Mouse (Mus musculus) midbrain, embryonic 16.5 days (tissue): Measurements from ENCODE around the gene Tnik. TPM values are rescaled to one million over a fixed set of nuclear protein-coding genes. Genes with fewer than 3 reads are reported as not detected.

Source experiments
- ATAC-seq: fragments of 200-750 bp; cut with Nextera tagmentation; 2 replicates; pipeline ENCODE4 v1.8.0; 2017; ENCODE audit warnings: moderate TSS enrichment
- H3K27ac ChIP-seq: fragments of 300-500 bp; sonication (generic); 2 replicates; pipeline ENCODE4 v1.5.1; 2014; ENCODE audit warnings: mild to moderate bottlenecking, low read length, mixed read lengths
- H3K27me3 ChIP-seq: fragments of 300-500 bp; sonication (generic); 2 replicates; pipeline ENCODE4 v1.6.1; 2014; ENCODE audit warnings: low read depth, low read length, mixed read lengths; ENCODE audit not compliant: control insufficient read depth, insufficient read depth
- H3K36me3 ChIP-seq: fragments of 300-500 bp; sonication (generic); 2 replicates; pipeline ENCODE4 v1.6.1; 2014; ENCODE audit warnings: mild to moderate bottlenecking, low read length, moderate library complexity, mixed read lengths; ENCODE audit not compliant: control insufficient read depth, insufficient read depth
- H3K4me1 ChIP-seq: fragments of 300-500 bp; sonication (generic); 2 replicates; pipeline ENCODE4 v1.6.1; 2014; ENCODE audit warnings: mild to moderate bottlenecking, low read length, mixed read lengths; ENCODE audit not compliant: control insufficient read depth, insufficient read depth
- H3K4me2 ChIP-seq: fragments of 300-500 bp; sonication (generic); 2 replicates; pipeline ENCODE4 v1.6.1; 2014; ENCODE audit warnings: mild to moderate bottlenecking, low read length, mixed read lengths
- H3K4me3 ChIP-seq: fragments of 300-500 bp; sonication (generic); 2 replicates; pipeline ENCODE4 v1.5.1; 2014; ENCODE audit warnings: low read depth, mild to moderate bottlenecking, low read length, moderate library complexity, mixed read lengths
- H3K9ac ChIP-seq: fragments of 300-500 bp; sonication (generic); 2 replicates; pipeline ENCODE4 v1.6.1; 2014; ENCODE audit warnings: low read depth, low read length, mixed read lengths
- H3K9me3 ChIP-seq: fragments of 300-500 bp; sonication (generic); replicated peaks from 2 replicates; pipeline ENCODE4 v1.6.1; 2014; ENCODE audit warnings: mild to moderate bottlenecking, low read length, mixed read lengths; ENCODE audit not compliant: control insufficient read depth, poor library complexity, severe bottlenecking
- WGBS: fragments of 180-500 bp; shearing (Covaris S2); extraction: QIAGEN DNeasy Blood & Tissue Kit; methylation state at CpG from one replicate; pipeline ENCODE4 v1.1.7; 2014; 5-methylcytosine and 5-hydroxymethylcytosine counted together
- polyA plus RNA-seq: library from polyadenylated mRNA; unstranded; fragments of >200 nt; fragmentation: Nextera tagmentation; extraction: Ambion mirVana; gene quantifications from 2 replicates; pipeline ENCODE4 v1.2.1, GENCODE M21; 2015

Gene Tnik
- polyA plus RNA-seq, 1 experiment from 2014 or later, result 68.2 TPM

GRCm38 (mm10) chr3:28398781-28399180 lies 135.8 kb downstream of the Tnik start:
- H3K4me2 ChIP-seq, result no peak overlapping the region
- H3K27ac ChIP-seq, result no peak overlapping the region
- H3K9ac ChIP-seq, result no peak overlapping the region
- no peak for ATAC-seq
- WGBS, result 97% methylated on average over 1 of the region's 1 CpGs
- H3K9me3 ChIP-seq, result no peaks in the 10 kb centered on the region
- H3K27me3 ChIP-seq, result no peaks in the 10 kb centered on the region
- no peak overlapping the region for H3K4me3 ChIP-seq
- H3K4me1 ChIP-seq, result peaks cover 28% of the 10 kb centered on the region
- no peaks in the 10 kb centered on the region for H3K36me3 ChIP-seq

- ATAC-seq, result no peak
- Histone ChIP-seq H3K27me3 (no peaks in the 10 kb centered on the region), H3K36me3 (no peaks in the 10 kb centered on the region), H3K4me2 (no peak overlapping the region), H3K9me3 (no peaks in the 10 kb centered on the region), H3K4me3 (no peak overlapping the region), H3K9ac (no peak overlapping the region), H3K27ac (no peak overlapping the region), H3K4me1 (peaks cover 28% of the 10 kb centered on the region)
- WGBS, result 81% methylated on average over 9 of the region's 9 CpGs
Measured at GRCm38 (mm10) chr3:28399593-28400216, 136.7 kb downstream of the Tnik start.

DNA sequence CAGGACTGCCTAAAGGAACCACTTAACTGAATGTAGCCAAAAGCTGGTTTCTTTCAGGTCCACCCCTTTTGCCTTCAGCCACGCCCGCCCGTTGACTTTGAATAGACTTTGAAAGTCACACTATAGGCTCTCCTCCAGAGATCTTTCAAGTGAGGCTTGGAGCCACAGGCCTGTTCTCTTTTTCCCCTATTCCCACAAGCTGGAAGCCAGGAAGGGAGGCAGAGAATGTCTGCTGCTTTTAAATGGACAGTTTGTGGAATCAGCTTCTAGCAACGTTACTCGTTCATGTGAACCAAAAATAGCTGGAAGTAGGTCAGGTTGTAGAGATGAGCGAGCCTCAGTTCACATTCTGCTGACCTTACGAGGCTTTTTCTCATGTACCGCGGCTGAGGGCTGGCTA lies 138.3 kb downstream of the Tnik start:
- no peak overlapping the region for H3K9ac ChIP-seq

DNA sequence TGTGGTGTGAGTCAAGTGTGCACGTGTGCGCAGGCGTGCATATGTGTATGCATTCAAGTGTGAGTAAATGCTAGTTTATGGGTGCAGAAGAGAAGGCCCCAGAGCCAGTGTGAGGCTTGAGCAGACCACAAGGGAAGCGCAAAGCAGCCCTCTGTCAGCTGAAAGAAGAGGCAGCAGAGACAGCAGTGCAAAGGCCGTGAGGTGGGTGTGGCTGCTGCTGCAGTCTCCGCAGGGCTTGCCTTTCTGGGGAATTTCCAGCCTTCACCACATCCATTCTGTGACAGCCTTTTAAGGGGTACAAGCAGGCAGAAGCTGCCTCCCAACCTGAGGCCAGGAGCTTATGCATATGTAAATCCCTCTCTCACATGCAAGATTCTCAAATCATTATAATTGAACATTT lies 139.2 kb downstream of the Tnik start:
- peak; percentile 50; the same call in 1 of the 2 replicates for ATAC-seq
- H3K4me3 ChIP-seq, result no peak overlapping the region
- H3K9me3 ChIP-seq, result no peaks in the 10 kb centered on the region
- H3K4me2 ChIP-seq, result no peak overlapping the region
- no peaks in the 10 kb centered on the region for H3K27me3 ChIP-seq
- H3K36me3 ChIP-seq, result no peaks in the 10 kb centered on the region
- peak overlapping the region; percentile 76 for H3K27ac ChIP-seq
- 0 out of 2 replicates have a peak overlapping the region, but pooled peaks have one; percentile 41 for H3K9ac ChIP-seq
- WGBS, result 57% methylated on average over 6 of the region's 6 CpGs
- H3K4me1 ChIP-seq, result peaks cover 33% of the 10 kb centered on the region

More for the DNA sequence above, 138.3 kb downstream of the Tnik start:
- Histone ChIP-seq H3K4me3 (no peak overlapping the region), H3K4me1 (peaks cover 34% of the 10 kb centered on the region), H3K4me2 (no peak overlapping the region), H3K27ac (peak overlapping the region; percentile 66), H3K36me3 (no peaks in the 10 kb centered on the region), H3K27me3 (no peaks in the 10 kb centered on the region), H3K9me3 (no peaks in the 10 kb centered on the region)
- WGBS, result 60% methylated on average over 9 of the region's 9 CpGs
- no peak for ATAC-seq

- Histone ChIP-seq H3K27me3 (no peaks in the 10 kb centered on the region), H3K4me2 (no peak overlapping the region), H3K36me3 (no peaks in the 10 kb centered on the region), H3K4me3 (no peak overlapping the region), H3K27ac (no peak overlapping the region), H3K9ac (no peak overlapping the region), H3K9me3 (no peaks in the 10 kb centered on the region), H3K4me1 (peaks cover 48% of the 10 kb centered on the region)
- ATAC-seq, result no peak
- WGBS, result 45% methylated on average over 2 of the region's 2 CpGs
Measured at GRCm38 (mm10) chr3:28405391-28405790, 142.4 kb downstream of the Tnik start.

DNA sequence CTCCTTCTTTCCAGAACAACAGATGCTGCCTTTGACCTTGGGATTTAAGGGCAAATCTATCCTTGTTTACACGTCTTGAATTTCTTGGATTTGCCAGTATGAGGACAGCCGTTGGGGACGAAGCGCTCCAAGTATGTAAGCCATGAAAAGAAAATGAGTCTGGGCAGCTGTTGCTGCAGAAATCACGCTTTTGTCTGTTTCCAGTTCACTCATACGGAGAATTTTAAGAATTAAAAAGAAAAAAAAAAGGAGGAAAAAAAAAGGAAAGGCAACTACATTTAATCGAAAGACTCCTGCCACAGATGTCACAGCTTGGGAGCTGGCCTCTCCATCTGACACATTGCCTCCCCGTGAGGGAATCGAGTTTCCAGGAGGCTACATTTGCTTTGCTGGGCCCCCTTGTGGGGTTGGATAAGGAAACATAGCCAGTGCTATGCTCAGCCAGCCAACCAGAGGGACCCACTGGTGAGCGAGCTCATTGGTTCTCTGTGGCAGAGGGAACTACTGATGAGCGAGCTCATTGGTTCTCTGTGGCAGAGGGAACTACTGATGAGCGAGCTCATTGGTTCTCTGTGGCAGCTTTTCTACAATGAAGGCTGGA lies 145.9 kb downstream of the Tnik start:
- peak overlapping the region; percentile 28 for H3K4me2 ChIP-seq
- H3K27me3 ChIP-seq, result no peaks in the 10 kb centered on the region
- H3K36me3 ChIP-seq, result no peaks in the 10 kb centered on the region
- no peak overlapping the region for H3K9ac ChIP-seq
- 32% methylated on average over 12 of the region's 12 CpGs for WGBS
- no peaks in the 10 kb centered on the region for H3K9me3 ChIP-seq
- H3K4me3 ChIP-seq, result no peak overlapping the region
- peak overlapping the region; percentile 34; the same call in 1 of the 2 replicates for H3K27ac ChIP-seq
- peaks cover 25% of the 10 kb centered on the region for H3K4me1 ChIP-seq
- ATAC-seq, result peak; percentile 85

- Histone ChIP-seq H3K4me1 (peaks cover 34% of the 10 kb centered on the region), H3K4me2 (no peak overlapping the region), H3K9ac (no peak overlapping the region), H3K9me3 (no peaks in the 10 kb centered on the region), H3K27me3 (no peaks in the 10 kb centered on the region), H3K36me3 (no peaks in the 10 kb centered on the region), H3K4me3 (no peak overlapping the region), H3K27ac (no peak overlapping the region)
- WGBS, result 65% methylated on average over 3 of the region's 3 CpGs
- ATAC-seq, result no peak
Measured at GRCm38 (mm10) chr3:28410269-28410668, 147.3 kb downstream of the Tnik start.

DNA sequence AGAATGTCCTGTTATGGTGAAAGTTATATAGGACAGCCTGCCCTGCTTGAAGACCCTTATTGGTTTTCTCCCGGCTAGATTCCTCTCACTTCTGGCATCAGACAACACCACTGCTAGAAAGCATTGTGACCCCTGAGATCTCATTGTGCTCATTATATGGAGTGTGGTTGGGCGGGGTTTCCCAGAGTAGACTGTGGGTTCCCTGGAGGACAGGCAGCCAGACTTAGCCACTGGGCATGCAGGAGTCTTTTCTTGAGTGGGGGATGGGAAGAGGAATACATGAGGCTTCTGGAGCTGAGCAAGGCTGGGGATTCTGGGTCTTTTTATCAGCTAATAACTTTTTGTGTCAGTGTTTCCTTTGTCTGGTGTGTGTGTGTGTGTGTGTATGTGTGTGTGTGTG lies 153.0 kb downstream of the Tnik start:
- H3K27ac ChIP-seq, result no peak overlapping the region
- WGBS, result 8% methylated on average over 2 of the region's 2 CpGs
- peak; percentile 52 for ATAC-seq

GRCm38 (mm10) chr3:28417091-28417715 lies 154.2 kb downstream of the Tnik start:
- no peak overlapping the region for H3K9ac ChIP-seq
- H3K4me2 ChIP-seq, result no peak overlapping the region
- 73% methylated on average over 5 of the region's 5 CpGs for WGBS
- H3K36me3 ChIP-seq, result no peaks in the 10 kb centered on the region
- no peaks in the 10 kb centered on the region for H3K27me3 ChIP-seq
- ATAC-seq, result no peak
- peaks cover 23% of the 10 kb centered on the region for H3K4me1 ChIP-seq
- no peak overlapping the region for H3K4me3 ChIP-seq
- H3K27ac ChIP-seq, result no peak overlapping the region
- no peaks in the 10 kb centered on the region for H3K9me3 ChIP-seq

More for the DNA sequence above, 153.0 kb downstream of the Tnik start:
- Histone ChIP-seq H3K27me3 (no peaks in the 10 kb centered on the region), H3K4me1 (peaks cover 23% of the 10 kb centered on the region), H3K36me3 (no peaks in the 10 kb centered on the region), H3K9me3 (no peaks in the 10 kb centered on the region), H3K4me3 (no peak overlapping the region), H3K4me2 (no peak overlapping the region), H3K9ac (no peak overlapping the region)
